Mouse (Mus musculus) urinary bladder, adult 18-20 months (tissue): ENCODE measurements at regions not wholly inside any gene's neighbourhood (a gene's known extent, or its start where the extent isn't known, plus 50 kb on each side); places are given as distances from the start of the nearest gene placed in this dataset.
A peak's percentile ranks its signal among the peaks of the same experiment; 100 is the strongest.

Experiments
- DNase-seq, 2 experiments: peaks; one replicate each; pipeline ENCODE4 v3.0.0; 2022; ENCODE audit warnings: low spot score in 2 of 2, mixed read lengths in 2 of 2

- no peak for DNase-seq
Observed at GRCm38 (mm10) chr3:143710805-143711469, 494.1 kb downstream of the Lmo4 start.

- no peak for DNase-seq
Observed at GRCm38 (mm10) chr3:143706679-143707078, 498.3 kb downstream of the Lmo4 start.

GRCm38 (mm10) chr3:143694817-143695216, 510.2 kb downstream of the Lmo4 start:
- DNase-seq = no peak

GRCm38 (mm10) chr3:143685742-143686141, 519.3 kb downstream of the Lmo4 start:
- DNase-seq = no peak

GRCm38 (mm10) chr3:143678186-143678585, 526.8 kb downstream of the Lmo4 start:
- no peak for DNase-seq

- DNase-seq = no peak
Observed at GRCm38 (mm10) chr3:143674855-143675254, 530.2 kb downstream of the Lmo4 start.

- no peak for DNase-seq
Observed at GRCm38 (mm10) chr3:143674446-143674845, 530.6 kb downstream of the Lmo4 start.

- no peak for DNase-seq
Observed at GRCm38 (mm10) chr3:143662041-143662685, 542.9 kb downstream of the Lmo4 start.

- DNase-seq = no peak
Observed at GRCm38 (mm10) chr3:143659421-143659978, 545.5 kb downstream of the Lmo4 start.

- DNase-seq = no peak
Observed at GRCm38 (mm10) chr3:143647237-143647636, 557.8 kb downstream of the Lmo4 start.

- DNase-seq = no peak
Observed at GRCm38 (mm10) chr3:143646836-143647235, 558.2 kb downstream of the Lmo4 start.

- no peak for DNase-seq
Observed at GRCm38 (mm10) chr3:143633036-143633435, 572.0 kb downstream of the Lmo4 start.

- peak in 1 of 2 experiments; percentile 4 for DNase-seq
Observed at GRCm38 (mm10) chr3:143631183-143631582, 573.8 kb downstream of the Lmo4 start.

GRCm38 (mm10) chr3:143624906-143625305, 580.1 kb downstream of the Lmo4 start:
- DNase-seq = no peak

- no peak for DNase-seq
Observed at GRCm38 (mm10) chr3:143622275-143622674, 582.7 kb downstream of the Lmo4 start.

- no peak for DNase-seq
Observed at GRCm38 (mm10) chr3:143619125-143619524, 585.9 kb downstream of the Lmo4 start.

- DNase-seq = no peak
Observed at GRCm38 (mm10) chr3:143614895-143615294, 590.1 kb downstream of the Lmo4 start.

- DNase-seq = no peak
Observed at GRCm38 (mm10) chr3:143614004-143614403, 591.0 kb downstream of the Lmo4 start.

GRCm38 (mm10) chr3:143609673-143610072, 595.3 kb downstream of the Lmo4 start:
- DNase-seq = no peak

GRCm38 (mm10) chr3:143599120-143599519, 605.9 kb downstream of the Lmo4 start:
- DNase-seq = peak; percentile 36 to 45

- no peak for DNase-seq
Observed at GRCm38 (mm10) chr3:143596949-143597593, 607.9 kb downstream of the Lmo4 start.

GRCm38 (mm10) chr3:143596011-143596683, 608.9 kb downstream of the Lmo4 start:
- DNase-seq = no peak
